Mouse (Mus musculus): ENCODE results near the gene Slc22a13. TPM values are rescaled to one million over a fixed set of nuclear protein-coding genes. Genes with fewer than 3 reads are reported as not detected.
"Not testable (repeated sequence)": the region's sequence is repeated elsewhere in the genome, so short reads cannot be mapped to it uniquely, and the experiment has no call there.

Gene Slc22a13
- polyA plus RNA-seq, 1 experiment from 2014 or later, result not detected

- 85% methylated on average over 10 of the region's 10 CpGs for WGBS
- Histone ChIP-seq H3K27ac (ENCODE audit: low read length) (no peak overlapping the region), H3K4me1 (replicated peaks; ENCODE audit: control insufficient read depth, insufficient read depth, low read length) (no peaks in the 10 kb centered on the region), H3K27me3 (ENCODE audit: control insufficient read depth, insufficient read depth, low read depth, low read length) (no peaks in the 10 kb centered on the region), H3K9me3 (ENCODE audit: control insufficient read depth, low read length) (no peaks in the 10 kb centered on the region), H3K9ac (ENCODE audit: low read length) (no peak overlapping the region), H3K36me3 (ENCODE audit: control insufficient read depth, insufficient read depth, low read length) (peaks cover 11% of the 10 kb centered on the region), H3K4me3 (ENCODE audit: low read length) (no peak overlapping the region), H3K4me2 (ENCODE audit: low read depth, low read length) (no peak overlapping the region)
- no peak for ATAC-seq (ENCODE audit: low read depth)
These were observed 31.5 kb upstream of the Slc22a13 start for GRCm38 (mm10) chr9:119240286-119240997.

GRCm38 (mm10) chr9:119239274-119239673 lies 30.4 kb upstream of the Slc22a13 start:
- Histone ChIP-seq H3K36me3 (ENCODE audit: control insufficient read depth, insufficient read depth, low read length) (peaks cover 10% of the 10 kb centered on the region), H3K27ac (ENCODE audit: low read length) (no peak overlapping the region), H3K27me3 (ENCODE audit: control insufficient read depth, insufficient read depth, low read depth, low read length) (no peaks in the 10 kb centered on the region), H3K9ac (ENCODE audit: low read length) (no peak overlapping the region), H3K9me3 (ENCODE audit: control insufficient read depth, low read length) (no peaks in the 10 kb centered on the region), H3K4me1 (replicated peaks; ENCODE audit: control insufficient read depth, insufficient read depth, low read length) (no peaks in the 10 kb centered on the region), H3K4me2 (ENCODE audit: low read depth, low read length) (no peak overlapping the region), H3K4me3 (ENCODE audit: low read length) (no peak overlapping the region)
- 93% methylated on average over 3 of the region's 3 CpGs for WGBS
- ATAC-seq (ENCODE audit: low read depth), result no peak

- WGBS, result 88% methylated on average over 4 of the region's 4 CpGs
- no peak overlapping the region for H3K4me2 ChIP-seq (ENCODE audit: low read depth, low read length)
- no peaks in the 10 kb centered on the region for H3K27me3 ChIP-seq (ENCODE audit: control insufficient read depth, insufficient read depth, low read depth, low read length)
- no peak overlapping the region for H3K9ac ChIP-seq (ENCODE audit: low read length)
- H3K9me3 ChIP-seq (ENCODE audit: control insufficient read depth, low read length), result no peaks in the 10 kb centered on the region
- H3K4me1 ChIP-seq (replicated peaks; ENCODE audit: control insufficient read depth, insufficient read depth, low read length), result no peaks in the 10 kb centered on the region
- no peak overlapping the region for H3K27ac ChIP-seq (ENCODE audit: low read length)
- no peak for ATAC-seq (ENCODE audit: low read depth)
- no peak overlapping the region for H3K4me3 ChIP-seq (ENCODE audit: low read length)
- H3K36me3 ChIP-seq (ENCODE audit: control insufficient read depth, insufficient read depth, low read length), result peaks cover 9% of the 10 kb centered on the region
These were observed 29.9 kb upstream of the Slc22a13 start for GRCm38 (mm10) chr9:119238796-119239195.

- Histone ChIP-seq H3K27me3 (ENCODE audit: control insufficient read depth, insufficient read depth, low read depth, low read length) (no peaks in the 10 kb centered on the region), H3K9ac (ENCODE audit: low read length) (no peak overlapping the region), H3K27ac (ENCODE audit: low read length) (no peak overlapping the region), H3K9me3 (ENCODE audit: control insufficient read depth, low read length) (no peaks in the 10 kb centered on the region), H3K4me3 (ENCODE audit: low read length) (no peak overlapping the region), H3K4me2 (ENCODE audit: low read depth, low read length) (no peak overlapping the region), H3K4me1 (replicated peaks; ENCODE audit: control insufficient read depth, insufficient read depth, low read length) (no peaks in the 10 kb centered on the region), H3K36me3 (ENCODE audit: control insufficient read depth, insufficient read depth, low read length) (no peaks in the 10 kb centered on the region)
- no peak for ATAC-seq (ENCODE audit: low read depth)
- WGBS, result 79% methylated on average over 7 of the region's 7 CpGs
These were observed 22.7 kb upstream of the Slc22a13 start for GRCm38 (mm10) chr9:119231552-119231951.

GRCm38 (mm10) chr9:119230829-119231228 lies 21.9 kb upstream of the Slc22a13 start:
- Histone ChIP-seq H3K27ac (ENCODE audit: low read length) (no peak overlapping the region), H3K4me3 (ENCODE audit: low read length) (no peak overlapping the region), H3K9ac (ENCODE audit: low read length) (no peak overlapping the region), H3K36me3 (ENCODE audit: control insufficient read depth, insufficient read depth, low read length) (no peaks in the 10 kb centered on the region), H3K9me3 (ENCODE audit: control insufficient read depth, low read length) (no peaks in the 10 kb centered on the region), H3K27me3 (ENCODE audit: control insufficient read depth, insufficient read depth, low read depth, low read length) (no peaks in the 10 kb centered on the region), H3K4me2 (ENCODE audit: low read depth, low read length) (no peak overlapping the region), H3K4me1 (replicated peaks; ENCODE audit: control insufficient read depth, insufficient read depth, low read length) (no peaks in the 10 kb centered on the region)
- ATAC-seq (ENCODE audit: low read depth), result no peak
- WGBS, result 45% methylated on average over 2 of the region's 2 CpGs

GRCm38 (mm10) chr9:119220249-119220648 lies 11.4 kb upstream of the Slc22a13 start:
- no peaks in the 10 kb centered on the region for H3K27me3 ChIP-seq (ENCODE audit: control insufficient read depth, insufficient read depth, low read depth, low read length)
- no peak overlapping the region for H3K4me2 ChIP-seq (ENCODE audit: low read depth, low read length)
- ATAC-seq (ENCODE audit: low read depth), result no peak
- no peaks in the 10 kb centered on the region for H3K4me1 ChIP-seq (replicated peaks; ENCODE audit: control insufficient read depth, insufficient read depth, low read length)
- H3K9me3 ChIP-seq (ENCODE audit: control insufficient read depth, low read length), result no peaks in the 10 kb centered on the region; the same call in 1 of the 2 replicates
- no peak overlapping the region for H3K4me3 ChIP-seq (ENCODE audit: low read length)
- H3K36me3 ChIP-seq (ENCODE audit: control insufficient read depth, insufficient read depth, low read length), result peaks cover 2% of the 10 kb centered on the region; the same call in 1 of the 2 replicates
- WGBS, result 67% methylated on average over 4 of the region's 4 CpGs
- H3K27ac ChIP-seq (ENCODE audit: low read length), result no peak overlapping the region
- H3K9ac ChIP-seq (ENCODE audit: low read length), result no peak overlapping the region

- H3K27me3 ChIP-seq (ENCODE audit: control insufficient read depth, insufficient read depth, low read depth, low read length), result no peaks in the 10 kb centered on the region
- H3K9me3 ChIP-seq (ENCODE audit: control insufficient read depth, low read length), result no peaks in the 10 kb centered on the region
- H3K4me2 ChIP-seq (ENCODE audit: low read depth, low read length), result no peak overlapping the region
- H3K4me1 ChIP-seq (replicated peaks; ENCODE audit: control insufficient read depth, insufficient read depth, low read length), result no peaks in the 10 kb centered on the region
- no peak overlapping the region for H3K4me3 ChIP-seq (ENCODE audit: low read length)
- no peak for ATAC-seq (ENCODE audit: low read depth)
- H3K36me3 ChIP-seq (ENCODE audit: control insufficient read depth, insufficient read depth, low read length), result peaks cover under 1% of the 10 kb centered on the region; the same call in 1 of the 2 replicates
- H3K27ac ChIP-seq (ENCODE audit: low read length), result no peak overlapping the region
- H3K9ac ChIP-seq (ENCODE audit: low read length), result no peak overlapping the region
- 67% methylated on average over 2 of the region's 2 CpGs for WGBS
These were observed 10.8 kb upstream of the Slc22a13 start for GRCm38 (mm10) chr9:119219667-119220066.

GRCm38 (mm10) chr9:119215341-119215740 lies 6.4 kb upstream of the Slc22a13 start:
- H3K36me3 ChIP-seq (ENCODE audit: control insufficient read depth, insufficient read depth, low read length); H3K27me3 ChIP-seq (ENCODE audit: control insufficient read depth, insufficient read depth, low read depth, low read length); H3K4me3 ChIP-seq (ENCODE audit: low read length); H3K4me1 ChIP-seq (replicated peaks; ENCODE audit: control insufficient read depth, insufficient read depth, low read length); H3K9ac ChIP-seq (ENCODE audit: low read length); H3K27ac ChIP-seq (ENCODE audit: low read length); ATAC-seq (ENCODE audit: low read depth); H3K4me2 ChIP-seq (ENCODE audit: low read depth, low read length); H3K9me3 ChIP-seq (ENCODE audit: control insufficient read depth, low read length): not testable (repeated sequence)
- WGBS, result 61% methylated on average over 2 of the region's 2 CpGs

- WGBS, result 79% methylated on average over 6 of the region's 6 CpGs
- H3K27ac ChIP-seq (ENCODE audit: low read length), result no peak overlapping the region
- no peaks in the 10 kb centered on the region for H3K36me3 ChIP-seq (ENCODE audit: control insufficient read depth, insufficient read depth, low read length)
- ATAC-seq (ENCODE audit: low read depth), result no peak
- no peak overlapping the region for H3K4me2 ChIP-seq (ENCODE audit: low read depth, low read length)
- no peaks in the 10 kb centered on the region for H3K27me3 ChIP-seq (ENCODE audit: control insufficient read depth, insufficient read depth, low read depth, low read length)
- H3K9ac ChIP-seq (ENCODE audit: low read length), result no peak overlapping the region
- H3K4me3 ChIP-seq (ENCODE audit: low read length), result no peak overlapping the region
- no peaks in the 10 kb centered on the region for H3K9me3 ChIP-seq (ENCODE audit: control insufficient read depth, low read length)
- no peaks in the 10 kb centered on the region for H3K4me1 ChIP-seq (replicated peaks; ENCODE audit: control insufficient read depth, insufficient read depth, low read length)
These were observed 5.7 kb upstream of the Slc22a13 start for GRCm38 (mm10) chr9:119214601-119215000.

Data from lung, embryonic 16.5 days (tissue).